Mouse (Mus musculus) kidney, adult 8-10 months (tissue): ENCODE results near the gene Itga10.
"Not testable (repeated sequence)": the region's sequence is repeated elsewhere in the genome, so short reads cannot be mapped to it uniquely, and the experiment has no call there.

Experiments used
- DNase-seq, 2 experiments: peaks; one replicate each; pipeline ENCODE4 v3.0.0; 2022

Itga10 gene

GRCm38 (mm10) chr3:96645018-96645649 lies at the start of gene Itga10:
Gene Itga10 (plus strand): TSS chr3:96645584.
- peak in 1 of 2 experiments; percentile 48 for DNase-seq

GRCm38 (mm10) chr3:96595661-96596060 lies 49.7 kb upstream of the Itga10 start:
- no peak for DNase-seq

- no peak for DNase-seq
Measured at GRCm38 (mm10) chr3:96596228-96596707, 49.1 kb upstream of the Itga10 start, which contains the start of gene Ankrd34a. Gene Ankrd34a (plus strand): TSS chr3:96596636.

GRCm38 (mm10) chr3:96596855-96597254 lies 48.5 kb upstream of the Itga10 start:
- no peak for DNase-seq

GRCm38 (mm10) chr3:96597435-96597891 lies 47.9 kb upstream of the Itga10 start:
- no peak for DNase-seq

GRCm38 (mm10) chr3:96598156-96599068 lies 47.0 kb upstream of the Itga10 start:
- peak in 1 of 2 experiments; percentile 45 for DNase-seq

GRCm38 (mm10) chr3:96599069-96599393 lies 46.4 kb upstream of the Itga10 start:
- no peak for DNase-seq

GRCm38 (mm10) chr3:96599411-96599810 lies 46.0 kb upstream of the Itga10 start:
- no peak for DNase-seq

- DNase-seq = peak; percentile 86 to 91
Measured at GRCm38 (mm10) chr3:96600639-96601250, 44.6 kb upstream of the Itga10 start, which contains the start of gene Lix1l. Gene Lix1l (plus strand): TSS chr3:96601149.

GRCm38 (mm10) chr3:96601251-96601787 lies 44.1 kb upstream of the Itga10 start:
- DNase-seq = peak; percentile 54 to 55

- DNase-seq = no peak
Measured at GRCm38 (mm10) chr3:96601941-96602703, 43.3 kb upstream of the Itga10 start.

- DNase-seq = no peak
Measured at GRCm38 (mm10) chr3:96602704-96603084, 42.7 kb upstream of the Itga10 start.

GRCm38 (mm10) chr3:96603311-96603710 lies 42.1 kb upstream of the Itga10 start:
- no peak for DNase-seq

- not testable (repeated sequence) for DNase-seq
Measured at GRCm38 (mm10) chr3:96606007-96606406, 39.4 kb upstream of the Itga10 start.

- no peak for DNase-seq
Measured at GRCm38 (mm10) chr3:96606618-96607017, 38.8 kb upstream of the Itga10 start.

GRCm38 (mm10) chr3:96617941-96618340 lies 27.4 kb upstream of the Itga10 start:
- no peak for DNase-seq

- DNase-seq = no peak
Measured at GRCm38 (mm10) chr3:96623201-96623600, 22.2 kb upstream of the Itga10 start.

- peak; percentile 96 to 98 for DNase-seq
Measured at GRCm38 (mm10) chr3:96629729-96630600, 15.4 kb upstream of the Itga10 start, which contains the start of gene Rbm8a. Gene Rbm8a (plus strand): TSS chr3:96629933.

- DNase-seq = no peak
Measured at GRCm38 (mm10) chr3:96632058-96632457, 13.3 kb upstream of the Itga10 start.

GRCm38 (mm10) chr3:96634015-96634414 lies 11.4 kb upstream of the Itga10 start:
- DNase-seq = no peak
